Mouse (Mus musculus): Measurements from ENCODE around the gene Ciz1.

- no peak for TF ChIP-seq POLR2A (IDR thresholded peaks at IDR 0.05; ENCODE audit: low read depth, low read length)
- TF ChIP-seq CTCF (IDR thresholded peaks at IDR 0.05; ENCODE audit: borderline replicate concordance, insufficient read depth, low read length), result no peak
Observed at GRCm38 (mm10) chr2:32415801-32416200, 63.7 kb downstream of the Ciz1 start.

All from embryonic fibroblast, embryonic 13.5 days (primary cell).